Mouse (Mus musculus): ENCODE measurements around the gene Kdm2a.

- TF ChIP-seq CTCF (IDR thresholded peaks at IDR 0.05; ENCODE audit: borderline replicate concordance, insufficient read depth, low read length) (peak; percentile 46; the same call in 1 of the 2 replicates), POLR2A (IDR thresholded peaks at IDR 0.05; ENCODE audit: low read depth, low read length) (no peak)
These were observed 59.9 kb downstream of the Kdm2a start for GRCm38 (mm10) chr19:4338162-4338561.

Data from embryonic fibroblast, embryonic 13.5 days (primary cell).